Mouse (Mus musculus) MN1 (cell line): ENCODE measurements around the gene Ppargc1a.

Experiments used
- DNase-seq: peaks from one replicate; pipeline ENCODE4 v3.0.0-alpha.2; 2016; ENCODE audit warnings: low spot score

Gene Ppargc1a

GRCm38 (mm10) chr5:51567659-51568058 is at the start of gene Ppargc1a:
Gene Ppargc1a (minus strand): TSS chr5:51567726.
- DNase-seq: no peak

DNA sequence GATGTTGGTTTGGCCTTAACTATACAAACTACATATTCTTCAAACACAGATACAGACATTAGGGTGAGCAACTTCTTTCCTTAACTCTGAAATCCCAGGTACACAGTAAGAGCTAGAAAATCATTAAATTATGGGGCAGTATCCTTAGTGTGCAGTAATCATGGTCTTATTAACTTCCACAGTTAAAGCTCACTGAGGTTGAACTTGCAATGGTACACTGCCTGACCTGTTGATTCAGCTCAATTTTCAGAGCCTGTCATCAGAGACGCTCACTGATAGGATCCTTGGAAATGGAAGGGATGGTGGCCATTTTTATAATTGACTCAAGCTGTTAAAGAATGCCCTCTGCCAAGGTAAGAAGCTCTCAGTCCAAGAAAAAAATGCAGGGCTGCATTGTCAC is 49.4 kb upstream of the Ppargc1a start:
- DNase-seq: no peak

- no peak for DNase-seq
These were observed 44.5 kb upstream of the Ppargc1a start for GRCm38 (mm10) chr5:51612049-51612448.

- no peak for DNase-seq
These were observed 40.4 kb upstream of the Ppargc1a start for GRCm38 (mm10) chr5:51607686-51608480.

DNA sequence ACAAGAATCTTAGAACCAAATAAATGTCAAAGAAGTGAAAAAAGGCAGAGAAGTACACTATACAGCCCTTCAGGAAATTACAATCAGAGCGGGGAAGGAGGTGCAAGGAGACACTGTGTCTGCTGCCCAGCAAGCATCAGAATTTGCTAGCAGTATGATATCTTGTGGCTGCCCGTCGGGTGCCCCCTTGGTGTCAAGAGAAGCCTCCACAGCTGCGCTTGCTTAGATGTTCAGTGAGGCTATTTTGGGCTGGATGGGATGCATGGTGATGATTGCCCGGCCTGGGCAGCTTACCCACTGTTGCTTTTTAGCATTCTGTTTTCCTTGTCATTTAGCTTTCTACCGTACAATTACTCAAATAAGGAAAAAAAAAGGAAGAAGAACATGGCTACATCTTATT is 32.0 kb upstream of the Ppargc1a start:
- no peak for DNase-seq

GRCm38 (mm10) chr5:51595644-51596043 is 28.1 kb upstream of the Ppargc1a start:
- no peak for DNase-seq

DNA sequence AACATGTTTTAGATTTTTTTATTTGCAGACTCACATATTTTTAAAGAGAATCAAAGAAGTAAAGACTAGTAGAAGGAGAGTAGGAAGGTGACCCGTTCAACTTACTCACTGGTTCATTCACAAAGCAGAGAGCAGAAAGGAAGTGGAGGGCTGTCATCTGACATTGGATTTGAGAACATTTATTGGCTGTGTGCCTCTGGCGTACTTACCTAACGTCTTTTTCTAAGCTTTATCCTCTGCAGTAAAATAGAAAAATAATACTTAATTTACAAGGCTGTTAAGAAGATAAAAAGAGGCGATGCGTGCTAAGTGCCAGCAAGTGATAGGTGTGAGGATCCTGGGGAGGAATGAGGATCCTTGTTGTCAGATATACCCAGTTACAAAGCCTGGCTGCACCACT is 24.7 kb upstream of the Ppargc1a start:
- no peak for DNase-seq

DNA sequence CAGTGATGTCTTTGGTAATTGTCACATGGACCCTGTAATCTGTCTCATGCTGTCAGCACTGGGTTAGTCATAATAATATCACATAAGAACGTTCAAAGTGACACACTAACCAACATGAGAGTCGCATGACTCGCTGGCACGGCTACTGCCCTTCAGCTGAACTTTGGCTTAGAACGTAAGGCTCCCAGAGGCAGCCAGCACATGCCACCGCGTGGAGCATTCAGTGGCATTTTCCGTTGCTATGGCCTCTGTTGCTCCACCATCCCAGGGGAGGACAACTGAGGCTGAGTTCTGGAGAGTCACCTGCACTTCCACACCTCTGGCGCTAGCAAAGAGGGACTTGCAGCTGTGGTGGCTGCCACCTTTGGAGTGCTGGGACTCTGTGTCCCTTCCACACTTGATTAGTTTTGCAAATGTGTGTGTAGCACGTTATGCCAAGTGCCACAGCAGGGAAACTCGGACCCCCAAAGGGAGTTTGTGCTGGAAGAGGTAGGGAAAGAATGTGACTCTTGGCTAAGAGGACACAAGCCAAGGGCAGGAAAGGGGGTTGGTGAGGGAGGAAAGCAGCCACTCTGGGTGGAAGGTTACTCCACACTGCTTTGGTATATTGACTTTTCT is 24.1 kb upstream of the Ppargc1a start:
- no peak for DNase-seq

DNA sequence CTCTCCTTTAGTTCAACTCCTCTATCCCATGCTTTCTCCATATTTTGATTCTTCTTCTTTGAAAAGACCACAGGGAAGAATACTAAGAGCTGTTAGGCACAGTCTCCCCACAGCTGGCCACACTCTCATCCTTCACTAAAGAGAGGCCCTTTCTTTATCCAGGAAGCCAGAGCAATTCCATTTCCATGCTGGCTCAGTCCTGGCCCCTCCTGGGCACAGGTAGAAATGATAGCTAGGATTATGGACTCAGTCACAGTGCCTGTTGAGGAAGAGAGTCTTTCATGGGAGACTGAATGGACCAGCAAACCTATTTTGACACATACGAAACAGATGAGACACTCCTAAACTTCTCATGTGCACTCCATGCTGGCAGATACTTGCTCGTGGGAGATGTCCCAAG is 18.7 kb upstream of the Ppargc1a start:
- DNase-seq: no peak

DNA sequence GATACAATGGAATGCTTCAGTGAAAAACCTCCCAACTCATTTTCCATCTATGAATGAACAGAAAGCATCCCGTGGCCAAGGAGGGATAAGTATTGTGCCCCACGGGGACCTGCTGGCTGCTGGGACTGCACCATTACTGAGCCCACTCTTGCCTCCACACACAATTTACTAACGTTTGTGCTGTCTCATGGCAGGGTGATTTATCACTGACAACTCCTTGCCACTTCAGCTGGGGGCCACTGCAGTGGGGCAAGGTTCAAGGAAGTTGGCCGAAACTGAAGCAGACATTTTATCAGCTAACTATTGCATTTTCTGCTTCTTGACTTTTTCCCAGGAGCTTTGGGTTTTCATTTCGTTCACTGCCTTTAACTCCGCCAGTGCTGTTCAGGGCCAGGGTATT is 17.5 kb upstream of the Ppargc1a start:
- no peak for DNase-seq

DNA sequence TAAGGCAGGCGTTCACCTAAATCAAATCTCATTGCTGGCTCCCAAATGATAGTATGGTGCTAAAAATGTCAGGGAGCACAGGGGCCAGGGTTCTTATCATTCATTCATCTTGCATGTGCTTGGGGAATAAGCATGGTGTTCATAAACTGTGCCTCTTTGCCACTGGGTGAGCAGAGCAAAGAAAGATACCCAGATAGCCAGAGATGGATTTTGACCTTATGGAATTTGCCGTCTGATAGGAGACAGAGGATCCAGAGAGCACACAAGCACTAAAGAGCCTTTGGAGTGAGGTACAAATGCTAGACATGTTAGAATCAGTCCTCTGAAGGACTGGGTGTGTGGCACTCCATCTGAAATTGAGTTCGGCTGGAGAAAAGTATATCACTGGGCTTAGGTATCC is 16.7 kb upstream of the Ppargc1a start:
- DNase-seq: no peak

DNA sequence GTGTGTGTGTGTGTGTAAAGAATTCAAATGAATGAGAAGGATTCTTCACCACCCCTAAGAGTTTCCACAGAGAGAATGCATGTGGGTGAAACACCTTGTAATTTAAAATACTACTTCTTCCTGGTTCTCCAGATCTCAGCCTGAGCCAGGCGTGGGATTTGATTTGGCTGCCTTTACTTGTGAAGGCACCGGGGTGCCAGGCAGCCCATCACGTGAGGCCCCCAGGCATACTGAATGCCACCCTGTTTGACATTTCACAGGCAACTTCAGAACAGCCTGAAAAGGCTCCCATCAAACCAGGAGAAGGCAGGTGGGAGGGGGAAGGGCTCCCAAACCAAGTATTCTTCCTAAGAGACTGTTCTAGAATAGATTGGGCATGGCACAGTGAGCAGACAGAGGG is 16.1 kb upstream of the Ppargc1a start:
- DNase-seq: no peak

DNA sequence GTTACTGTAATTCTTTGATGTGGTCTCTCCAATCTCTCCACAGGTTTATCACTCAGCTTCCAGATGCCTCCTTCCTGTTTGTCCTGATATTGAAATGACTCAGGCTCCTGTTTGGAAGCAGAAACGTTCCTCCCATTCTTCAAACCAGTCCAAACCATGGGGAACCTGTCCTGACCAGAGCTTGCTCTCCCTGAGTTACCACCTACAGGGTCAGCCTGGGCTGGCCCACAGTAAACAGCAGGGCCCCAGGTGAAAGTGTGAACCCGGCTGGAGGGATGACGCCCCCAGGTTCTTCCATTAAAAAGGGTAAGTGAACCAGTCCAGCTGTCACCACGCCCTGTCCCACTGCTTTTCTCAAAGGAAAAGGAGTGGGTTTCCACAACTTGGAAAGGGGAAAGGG is 15.5 kb upstream of the Ppargc1a start:
- no peak for DNase-seq

DNA sequence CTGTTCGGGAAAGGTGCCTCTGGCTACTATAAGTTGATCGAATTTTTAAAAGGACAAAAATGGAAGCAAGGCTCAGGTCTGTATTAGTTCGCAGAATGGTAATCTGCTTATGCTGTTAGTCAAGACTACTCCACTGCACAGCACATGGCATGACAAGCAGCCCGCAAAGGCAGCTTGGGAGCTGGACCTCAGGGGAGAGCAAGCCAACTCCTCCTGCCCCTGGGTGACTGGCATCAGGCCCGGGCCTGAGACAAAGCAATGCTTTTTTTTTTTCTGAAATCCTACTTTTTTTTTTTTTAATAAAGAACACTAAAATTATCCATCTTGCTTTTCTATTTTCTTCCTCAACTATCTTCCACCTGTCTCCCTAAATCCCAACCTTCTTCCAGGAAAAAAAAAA is 15.1 kb upstream of the Ppargc1a start:
- DNase-seq: no peak

- DNase-seq: no peak
These were observed 10.1 kb upstream of the Ppargc1a start for GRCm38 (mm10) chr5:51577594-51577993.

GRCm38 (mm10) chr5:51573770-51574169 is 6.2 kb upstream of the Ppargc1a start:
- no peak for DNase-seq

GRCm38 (mm10) chr5:51568198-51568690 is 718 bp upstream of the Ppargc1a start:
- DNase-seq: no peak

DNA sequence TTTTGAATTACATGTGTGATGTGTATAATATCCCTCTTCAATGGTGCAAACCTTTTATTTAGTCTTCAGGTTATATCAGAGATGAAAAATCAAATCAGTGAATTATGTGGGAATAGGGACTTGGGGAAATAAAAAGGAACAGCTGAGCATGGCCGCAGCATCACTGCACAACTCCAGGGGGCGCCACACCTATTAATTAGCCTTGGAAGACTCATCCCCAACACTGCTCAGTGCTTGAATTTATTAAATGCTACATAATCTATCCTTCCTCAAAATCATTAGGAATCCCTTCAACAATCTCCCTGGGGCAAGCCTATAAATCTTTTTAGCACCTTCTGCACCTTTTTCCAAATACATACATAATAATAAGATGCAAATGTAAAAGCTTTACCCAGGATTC is 1.9 kb downstream of the Ppargc1a start:
- no peak for DNase-seq

GRCm38 (mm10) chr5:51565038-51565437 is 2.5 kb downstream of the Ppargc1a start:
- no peak for DNase-seq

DNA sequence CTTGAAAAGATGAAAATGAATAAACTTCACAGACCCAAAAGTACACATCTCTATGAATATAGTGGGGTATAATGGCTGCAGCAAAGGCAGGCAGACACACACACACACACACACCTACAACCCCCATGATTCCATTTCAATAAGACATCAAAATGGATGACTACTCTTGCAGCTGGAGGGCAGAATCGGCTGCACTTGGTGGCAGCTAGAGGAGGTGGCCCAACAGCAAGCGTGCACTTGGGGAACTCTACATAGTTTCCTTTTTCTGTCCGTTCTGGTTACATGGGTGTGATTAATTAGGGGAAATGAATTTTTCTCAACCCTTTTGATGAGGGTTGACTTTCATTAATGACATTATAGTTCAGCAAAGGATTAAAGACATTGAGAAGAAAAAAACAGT is 4.0 kb downstream of the Ppargc1a start:
- no peak for DNase-seq

- no peak for DNase-seq
These were observed 9.8 kb downstream of the Ppargc1a start for GRCm38 (mm10) chr5:51557607-51558278.

DNA sequence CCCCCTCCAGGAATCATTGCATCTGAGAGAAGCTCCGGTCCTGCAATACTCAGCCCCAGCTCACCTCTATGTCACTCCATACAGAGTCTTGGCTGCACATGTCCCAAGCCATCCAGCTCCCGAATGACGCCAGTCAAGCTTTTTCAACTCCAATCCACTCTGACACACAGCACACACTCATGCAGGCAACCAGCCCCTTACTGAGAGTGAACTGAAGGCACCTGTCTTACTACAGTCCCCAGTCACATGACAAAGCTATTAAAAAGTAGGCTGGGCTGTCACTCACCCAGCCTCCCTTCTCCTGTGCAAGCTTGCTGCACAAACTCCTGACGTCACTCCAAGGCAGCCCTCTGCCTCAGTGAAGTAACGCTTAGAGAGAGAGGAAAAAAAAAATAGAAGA is 13.9 kb downstream of the Ppargc1a start:
- DNase-seq: no peak

GRCm38 (mm10) chr5:51553251-51553650 is 14.3 kb downstream of the Ppargc1a start:
- no peak for DNase-seq
